In the genomic region with DNA sequence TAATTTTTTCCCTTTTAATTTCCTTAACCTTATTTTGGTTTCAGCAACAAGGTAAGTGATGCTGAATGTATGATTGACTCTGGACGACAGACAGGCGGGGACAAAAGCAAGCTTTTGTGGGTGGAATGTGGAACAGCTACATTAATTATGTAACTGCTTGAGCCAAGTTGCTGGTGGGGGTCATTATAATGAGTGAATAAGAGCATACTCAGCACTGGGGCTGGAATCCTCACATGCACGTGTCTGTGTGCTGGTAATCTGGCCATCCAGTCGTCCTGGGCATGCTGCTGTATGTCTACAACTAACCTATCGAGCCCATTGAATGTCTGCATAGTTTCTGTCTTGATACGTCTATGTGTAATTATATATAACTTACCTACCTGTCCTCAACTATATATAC, we compare ENCODE assay signal across 9 mouse cellular contexts. TPM values are rescaled to one million over a fixed set of nuclear protein-coding genes. Genes with fewer than 3 reads are reported as not detected.
DNase-seq lines count a peak whose midpoint lies in the region; ATAC-seq and TF ChIP-seq lines count a peak whose summit lies in the region.
"Had no signal": no experiment of that assay in that cellular context is flagged by ENCODE, and none has a peak within 500 bp of the region (broad histone marks: within the 10 kb centered on the region; RNA-seq: fewer than 3 reads in every experiment).

No protein-coding gene starts in this region.

- peak overlapping the region; percentile 35; the same call in 1 of the 2 replicates for H3K4me3 ChIP-seq in heart, postnatal 0 days (ENCODE audit: low read depth, low read length)
- peak overlapping the region; percentile 25 for H3K4me3 ChIP-seq in forebrain, embryonic 12.5 days (replicated peaks)
- peak overlapping the region; percentile 45 for H3K4me3 ChIP-seq in midbrain, embryonic 10.5 days

- no peak overlapping the region for H3K9ac ChIP-seq in heart, postnatal 0 days (replicated peaks; ENCODE audit: low read depth, low read length)
- H3K9ac ChIP-seq in forebrain, embryonic 12.5 days = peak overlapping the region; percentile 43

- DNase-seq in heart, postnatal 0 days (ENCODE audit: low spot score) = no peak
- no peak for DNase-seq in heart, postnatal 25 days (ENCODE audit: low spot score)
- peak; percentile 34 for DNase-seq in NIH3T3 (ENCODE audit: low read depth)
- DNase-seq in midbrain, embryonic 10.5 days (ENCODE audit: low spot score) = no peak
- no peak for DNase-seq in gastrocnemius, postnatal 36 days
- no peak for DNase-seq in kidney, adult 18-20 months
- DNase-seq: gastrocnemius, adult 2 months had no signal

- no peaks in the 10 kb centered on the region for H3K9me3 ChIP-seq in heart, postnatal 0 days (replicated peaks; ENCODE audit: control insufficient read depth, low read length)
- H3K9me3 ChIP-seq in forebrain, embryonic 12.5 days = no peaks in the 10 kb centered on the region
- no peaks in the 10 kb centered on the region for H3K9me3 ChIP-seq in midbrain, embryonic 10.5 days (replicated peaks)

- TF ChIP-seq EP300 in heart, postnatal 0 days (IDR thresholded peaks at IDR 0.05; ENCODE audit: low read depth) = no peak

- no peak for TF ChIP-seq CTCF in heart, postnatal 0 days (IDR thresholded peaks at IDR 0.05; ENCODE audit: low read depth)

- no peaks in the 10 kb centered on the region for H3K4me1 ChIP-seq in heart, postnatal 0 days (ENCODE audit: control insufficient read depth, insufficient read depth)
- H3K4me1 ChIP-seq in forebrain, embryonic 12.5 days = peaks cover 19% of the 10 kb centered on the region
- H3K4me1 ChIP-seq in midbrain, embryonic 10.5 days = peaks cover 22% of the 10 kb centered on the region

- intact Hi-C loops in heart, postnatal 25 days (cut with DNase I) = no loop called here
- intact Hi-C loops in gastrocnemius, postnatal 36 days (cut with DNase I) = no loop called here

- no peaks in the 10 kb centered on the region for H3K27me3 ChIP-seq in heart, postnatal 0 days (ENCODE audit: control insufficient read depth, insufficient read depth, low read length)
- H3K27me3 ChIP-seq in forebrain, embryonic 12.5 days = no peaks in the 10 kb centered on the region
- no peaks in the 10 kb centered on the region for H3K27me3 ChIP-seq in midbrain, embryonic 10.5 days (ENCODE audit: low read depth, poor library complexity, severe bottlenecking)

- no peaks in the 10 kb centered on the region for H3K36me3 ChIP-seq in heart, postnatal 0 days (replicated peaks; ENCODE audit: control insufficient read depth, insufficient read depth, low read length)
- H3K36me3 ChIP-seq in forebrain, embryonic 12.5 days (replicated peaks) = no peaks in the 10 kb centered on the region
- H3K36me3 ChIP-seq in midbrain, embryonic 10.5 days = no peaks in the 10 kb centered on the region

- no peak for ATAC-seq in heart, postnatal 0 days (ENCODE audit: insufficient read depth, low read depth)
- ATAC-seq in forebrain, embryonic 12.5 days (ENCODE audit: low FRiP score) = no peak
- ATAC-seq in monocyte, adult 5-6 weeks (replicated peaks; ENCODE audit: insufficient number of reproducible peaks, low FRiP score, low TSS enrichment, poor library complexity, severe bottlenecking) = no peak

- H3K4me2 ChIP-seq in heart, postnatal 0 days (ENCODE audit: low read depth, low read length) = peak overlapping the region; percentile 63
- peak overlapping the region; percentile 53 for H3K4me2 ChIP-seq in forebrain, embryonic 12.5 days

- WGBS in heart, postnatal 0 days = 42% methylated on average over 6 of the region's 6 CpGs
- 34% methylated on average over 6 of the region's 6 CpGs for WGBS in forebrain, embryonic 12.5 days
- 48% methylated on average over 6 of the region's 6 CpGs for WGBS in midbrain, embryonic 10.5 days

- no peak overlapping the region for H3K27ac ChIP-seq in heart, postnatal 0 days (ENCODE audit: low read depth)
- peak overlapping the region; percentile 87 for H3K27ac ChIP-seq in forebrain, embryonic 12.5 days
- H3K27ac ChIP-seq in midbrain, embryonic 10.5 days (replicated peaks) = peak overlapping the region; percentile 83
- H3K27ac ChIP-seq: gastrocnemius, adult 2 months had no signal

RNA-seq across cellular contexts. Expression of a gene that starts 57.3 kb away (rescaled TPM):
- 0.04 TPM in 1 of 2 replicates, not detected in the other for total RNA-seq in heart, postnatal 0 days (2014; rRNA removed; ENCODE audit: low replicate concordance)
- polyA plus RNA-seq in heart, postnatal 0 days (2015; fragmentation: Nextera tagmentation; extraction: Ambion mirVana) = 0.11 and 0.12 TPM in 2 replicates
- under 1 TPM in 1 of 2 experiments, not detected in 1; 0.05 TPM for total RNA-seq in heart, postnatal 25 days (2021)
- polyA plus RNA-seq in forebrain, embryonic 12.5 days (2016; fragmentation: Nextera tagmentation; extraction: Ambion mirVana) = 0.40 and 0.42 TPM in 2 replicates
- 0.57 TPM in 2 replicates for polyA plus RNA-seq in midbrain, embryonic 10.5 days (2016; fragmentation: Nextera tagmentation; extraction: Ambion mirVana)
- 0.19 to 0.95 TPM (median 0.53 TPM) in 3 replicates for total RNA-seq in monocyte, adult 5-6 weeks (2017)
- not detected for total RNA-seq in gastrocnemius, postnatal 36 days (2021)
